Mouse (Mus musculus) MEL (cell line): ENCODE results near the gene Cox4i1.

ENCODE experiments used
- CHD1 ChIP-seq: IDR thresholded peaks from 2 replicates; pipeline ENCODE4 v1.6.1; 2012; ENCODE audit warnings: low read depth, mild to moderate bottlenecking, inconsistent platforms, low read length, improper control_type of control experiment
- CHD2 ChIP-seq: IDR thresholded peaks from 2 replicates; pipeline ENCODE4 v1.6.1; 2011; ENCODE audit warnings: low read length, improper control_type of control experiment
- CTCF ChIP-seq, 3 experiments: IDR thresholded peaks in 2 of 3; conservative IDR thresholded peaks in 1 of 3; 2 replicates each; pipeline ENCODE4 v1.5.1; 2011 to 2012; ENCODE audit warnings: low read length in 3 of 3, low read depth in 2 of 3, mild to moderate bottlenecking in 2 of 3, improper control_type of control experiment in 1 of 3, inconsistent platforms in 1 of 3, mixed read lengths in 1 of 3, moderate library complexity in 1 of 3; ENCODE audit not compliant: control insufficient read depth in 1 of 3, insufficient read depth in 1 of 3, poor library complexity in 1 of 3, severe bottlenecking in 1 of 3
- EP300 ChIP-seq, 2 experiments: IDR thresholded peaks; 2 replicates each; pipeline ENCODE4 v1.6.1; 2011; ENCODE audit warnings: improper control_type of control experiment in 2 of 2, low read length in 2 of 2, low read depth in 1 of 2, mild to moderate bottlenecking in 1 of 2
- GATA1 ChIP-seq: IDR thresholded peaks from 2 replicates; pipeline ENCODE4 v1.6.1; 2011; ENCODE audit warnings: low read depth, low read length, improper control_type of control experiment
- HCFC1 ChIP-seq: IDR thresholded peaks from 2 replicates; pipeline ENCODE4 v1.6.1; 2012; ENCODE audit warnings: low read depth, mild to moderate bottlenecking, inconsistent platforms, low read length, improper control_type of control experiment, moderate library complexity
- MAX ChIP-seq: IDR thresholded peaks from 2 replicates; pipeline ENCODE4 v1.6.1; 2011; ENCODE audit warnings: low read length, improper control_type of control experiment
- POLR2A ChIP-seq, 2 experiments: IDR thresholded peaks; 2 replicates each; pipeline ENCODE4 v1.6.1; 2011 to 2012; ENCODE audit warnings: low read length in 2 of 2, mild to moderate bottlenecking in 2 of 2, control low read depth in 1 of 2, improper control_type of control experiment in 1 of 2, low read depth in 1 of 2, moderate library complexity in 1 of 2; ENCODE audit not compliant: control insufficient read depth in 1 of 2, insufficient read depth in 1 of 2, poor library complexity in 1 of 2
- POLR2AphosphoS5 ChIP-seq: IDR thresholded peaks from 2 replicates; pipeline ENCODE4 v1.6.1; 2012; ENCODE audit warnings: low read depth, borderline replicate concordance, mild to moderate bottlenecking, inconsistent platforms, low read length, moderate library complexity, mixed read lengths
- USF2 ChIP-seq, 2 experiments: IDR thresholded peaks; 2 replicates each; pipeline ENCODE4 v1.6.1; 2011 to 2012; ENCODE audit warnings: improper control_type of control experiment in 2 of 2, low read length in 2 of 2, borderline replicate concordance in 1 of 2, inconsistent platforms in 1 of 2, low read depth in 1 of 2, mild to moderate bottlenecking in 1 of 2; ENCODE audit not compliant: insufficient read depth in 1 of 2
- ZC3H11A ChIP-seq: IDR thresholded peaks from 2 replicates; pipeline ENCODE4 v1.6.1; 2012; ENCODE audit warnings: low read depth, mild to moderate bottlenecking, inconsistent platforms, low read length, improper control_type of control experiment
- ZNF384 ChIP-seq: IDR thresholded peaks from 2 replicates; pipeline ENCODE4 v1.6.1; 2012; ENCODE audit warnings: low read depth, mild to moderate bottlenecking, inconsistent platforms, low read length, improper control_type of control experiment

DNA sequence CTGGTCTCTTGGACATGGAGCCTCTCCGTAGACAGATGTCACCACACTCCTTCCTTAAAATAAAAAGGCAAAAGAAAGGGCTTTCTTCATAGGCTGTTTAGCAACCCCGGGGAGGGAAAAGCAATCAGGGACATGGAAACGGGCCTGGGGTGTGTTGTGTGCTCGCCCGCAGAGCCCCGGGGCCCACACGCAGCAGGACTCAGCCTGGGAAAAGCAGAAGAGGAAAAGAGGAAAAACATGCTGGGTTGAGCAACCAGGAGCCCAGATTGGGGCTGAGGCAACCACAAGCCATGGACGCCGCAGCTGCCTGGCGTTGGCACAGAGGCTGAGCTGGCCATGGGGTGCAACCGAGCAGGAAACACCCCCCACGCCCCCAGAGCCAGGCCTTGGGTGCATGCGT lies 18.0 kb downstream of the Cox4i1 start:
- TF ChIP-seq CTCF (IDR thresholded peaks at IDR 0.05 in 2 of 3, conservative IDR thresholded peaks at IDR 0.05 in 1 of 3; ENCODE audit: control insufficient read depth in 1 of 3, insufficient read depth in 1 of 3, low read depth in 2 of 3, low read length in 3 of 3, poor library complexity in 1 of 3, severe bottlenecking in 1 of 3): no peak
- TF ChIP-seq USF2 (IDR thresholded peaks at IDR 0.05; ENCODE audit: borderline replicate concordance in 1 of 2, insufficient read depth in 1 of 2, low read depth in 1 of 2, low read length in 2 of 2): no peak
- TF ChIP-seq CHD1: no peak
- no peak for TF ChIP-seq MAX
- no peak for TF ChIP-seq POLR2A (IDR thresholded peaks at IDR 0.05; ENCODE audit: control insufficient read depth in 1 of 2, insufficient read depth in 1 of 2, low read depth in 1 of 2, low read length in 2 of 2, poor library complexity in 1 of 2)
- no peak for TF ChIP-seq ZC3H11A
- no peak for TF ChIP-seq GATA1
- no peak for TF ChIP-seq ZNF384
- TF ChIP-seq EP300 (IDR thresholded peaks at IDR 0.05; ENCODE audit: low read depth in 1 of 2, low read length in 2 of 2): no peak
- no peak for TF ChIP-seq POLR2AphosphoS5
- TF ChIP-seq HCFC1: no peak
- no peak for TF ChIP-seq CHD2
